12 mouse cellular contexts compared by ENCODE assay signal in genomic region chr5:97110133-97110532, GRCm38 (mm10). TPM values are rescaled to one million over a fixed set of nuclear protein-coding genes. Genes with fewer than 3 reads are reported as not detected.
A peak's percentile ranks its signal among the peaks of the same experiment; 100 is the strongest.
DNase-seq lines count a peak whose midpoint lies in the region; ATAC-seq and TF ChIP-seq lines count a peak whose summit lies in the region.
"Had no signal": no experiment of that assay in that cellular context is flagged by ENCODE, and none has a peak within 500 bp of the region (broad histone marks: within the 10 kb centered on the region; RNA-seq: fewer than 3 reads in every experiment).

No protein-coding gene starts in this region.

- H3K36me3 ChIP-seq in intestine, embryonic 15.5 days, result no peaks in the 10 kb centered on the region
- H3K36me3 ChIP-seq in intestine, postnatal 0 days (ENCODE audit: control insufficient read depth, insufficient read depth), result no peaks in the 10 kb centered on the region
- H3K36me3 ChIP-seq in forebrain, embryonic 11.5 days (ENCODE audit: control insufficient read depth, insufficient read depth, low read length), result no peaks in the 10 kb centered on the region
- peaks cover 12% of the 10 kb centered on the region; the same call in 1 of the 2 replicates for H3K36me3 ChIP-seq in limb, embryonic 13.5 days
- peaks cover 13% of the 10 kb centered on the region; the same call in 1 of the 2 replicates for H3K36me3 ChIP-seq in midbrain, embryonic 16.5 days (ENCODE audit: control insufficient read depth, insufficient read depth, low read length)

- 49% methylated on average over 2 of the region's 2 CpGs for WGBS in intestine, embryonic 15.5 days
- WGBS in intestine, postnatal 0 days, result 54% methylated on average over 2 of the region's 2 CpGs
- 32% methylated on average over 2 of the region's 2 CpGs for WGBS in forebrain, embryonic 11.5 days
- 31% methylated on average over 2 of the region's 2 CpGs for WGBS in limb, embryonic 13.5 days
- WGBS in midbrain, embryonic 16.5 days, result 21% methylated on average over 2 of the region's 2 CpGs

- no peaks in the 10 kb centered on the region; the same call in 1 of the 2 replicates for H3K4me1 ChIP-seq in intestine, embryonic 15.5 days (replicated peaks)
- H3K4me1 ChIP-seq in intestine, postnatal 0 days (replicated peaks; ENCODE audit: control insufficient read depth, insufficient read depth, low read length), result no peaks in the 10 kb centered on the region
- 0 out of 2 replicates have a peak, but pooled peaks cover 2% of the 10 kb centered on the region for H3K4me1 ChIP-seq in forebrain, embryonic 11.5 days (replicated peaks; ENCODE audit: control insufficient read depth, insufficient read depth, low read length)
- H3K4me1 ChIP-seq in limb, embryonic 13.5 days, result peaks cover 16% of the 10 kb centered on the region
- H3K4me1 ChIP-seq in midbrain, embryonic 16.5 days (ENCODE audit: control insufficient read depth, insufficient read depth, low read length), result peaks cover 26% of the 10 kb centered on the region

- H3K27me3 ChIP-seq in intestine, embryonic 15.5 days (replicated peaks), result no peaks in the 10 kb centered on the region
- no peaks in the 10 kb centered on the region for H3K27me3 ChIP-seq in intestine, postnatal 0 days (replicated peaks; ENCODE audit: control insufficient read depth, insufficient read depth, low read length)
- no peaks in the 10 kb centered on the region for H3K27me3 ChIP-seq in forebrain, embryonic 11.5 days (ENCODE audit: control insufficient read depth, insufficient read depth, low read length)
- no peaks in the 10 kb centered on the region for H3K27me3 ChIP-seq in limb, embryonic 13.5 days
- no peaks in the 10 kb centered on the region for H3K27me3 ChIP-seq in midbrain, embryonic 16.5 days (ENCODE audit: control insufficient read depth, insufficient read depth, low read depth, low read length)

- ATAC-seq in intestine, embryonic 15.5 days, result no peak
- ATAC-seq in intestine, postnatal 0 days, result no peak
- ATAC-seq in forebrain, embryonic 11.5 days (replicated peaks; ENCODE audit: low FRiP score), result no peak
- ATAC-seq in limb, embryonic 13.5 days (ENCODE audit: low FRiP score, low read depth), result no peak
- ATAC-seq in midbrain, embryonic 16.5 days, result no peak

- no peak overlapping the region for H3K9ac ChIP-seq in intestine, embryonic 15.5 days
- no peak overlapping the region for H3K9ac ChIP-seq in intestine, postnatal 0 days (ENCODE audit: low read depth, low read length)
- no peak overlapping the region for H3K9ac ChIP-seq in forebrain, embryonic 11.5 days (ENCODE audit: low read length)
- H3K9ac ChIP-seq in limb, embryonic 13.5 days, result no peak overlapping the region; the same call in 1 of the 2 replicates
- peak overlapping the region; percentile 87 for H3K9ac ChIP-seq in midbrain, embryonic 16.5 days (ENCODE audit: low read depth, low read length)

- H3K4me3 ChIP-seq in intestine, embryonic 15.5 days (replicated peaks), result no peak overlapping the region
- no peak overlapping the region for H3K4me3 ChIP-seq in intestine, postnatal 0 days (ENCODE audit: low read depth, low read length)
- peak overlapping the region; percentile 64; the same call in 1 of the 2 replicates for H3K4me3 ChIP-seq in forebrain, embryonic 11.5 days (ENCODE audit: low read depth, low read length)
- peak overlapping the region; percentile 71 for H3K4me3 ChIP-seq in limb, embryonic 13.5 days
- H3K4me3 ChIP-seq in midbrain, embryonic 16.5 days (ENCODE audit: low read depth, low read length), result peak overlapping the region; percentile 79

- no peak for DNase-seq in forebrain, embryonic 11.5 days (ENCODE audit: low spot score)
- DNase-seq in urinary bladder, postnatal 10 days (ENCODE audit: low spot score), result no peak
- DNase-seq in embryo, embryonic 9.5 days (ENCODE audit: extremely low spot score), result no peak
- no peak for DNase-seq in spleen, postnatal 10 days (ENCODE audit: low spot score in 2 of 2)
- DNase-seq: embryo, embryonic 11 days; gastrocnemius, postnatal 14 days; heart, postnatal 4 days; lung, postnatal 36 days had no signal

- H3K9me3 ChIP-seq in intestine, embryonic 15.5 days, result no peaks in the 10 kb centered on the region
- no peaks in the 10 kb centered on the region for H3K9me3 ChIP-seq in intestine, postnatal 0 days (ENCODE audit: control insufficient read depth)
- no peaks in the 10 kb centered on the region for H3K9me3 ChIP-seq in forebrain, embryonic 11.5 days (ENCODE audit: control insufficient read depth, low read length)
- no peaks in the 10 kb centered on the region for H3K9me3 ChIP-seq in limb, embryonic 13.5 days
- no peaks in the 10 kb centered on the region for H3K9me3 ChIP-seq in midbrain, embryonic 16.5 days (replicated peaks; ENCODE audit: control insufficient read depth, low read length, poor library complexity, severe bottlenecking)

- no peak overlapping the region for H3K27ac ChIP-seq in intestine, embryonic 15.5 days
- no peak overlapping the region for H3K27ac ChIP-seq in intestine, postnatal 0 days (ENCODE audit: low read depth, low read length)
- H3K27ac ChIP-seq in forebrain, embryonic 11.5 days (ENCODE audit: low read depth, low read length), result no peak overlapping the region
- no peak overlapping the region for H3K27ac ChIP-seq in limb, embryonic 13.5 days
- H3K27ac ChIP-seq in midbrain, embryonic 16.5 days (ENCODE audit: low read length), result no peak overlapping the region

- peak overlapping the region; percentile 85 for H3K4me2 ChIP-seq in intestine, embryonic 15.5 days (replicated peaks)
- H3K4me2 ChIP-seq in intestine, postnatal 0 days (replicated peaks; ENCODE audit: low read depth), result no peak overlapping the region
- peak overlapping the region; percentile 69; the same call in 1 of the 2 replicates for H3K4me2 ChIP-seq in forebrain, embryonic 11.5 days (ENCODE audit: low read depth, low read length, severe bottlenecking)
- peak overlapping the region; percentile 69 for H3K4me2 ChIP-seq in limb, embryonic 13.5 days (replicated peaks)
- peak overlapping the region; percentile 68 for H3K4me2 ChIP-seq in midbrain, embryonic 16.5 days (ENCODE audit: low read length)

- no peak for TF ChIP-seq CTCF in intestine, postnatal 0 days (IDR thresholded peaks at IDR 0.05; ENCODE audit: low read depth)

RNA-seq across cellular contexts. Expression of gene Paqr3, which starts 1.3 kb away (rescaled TPM):
- polyA plus RNA-seq in intestine, embryonic 15.5 days (2015; fragmentation: Nextera tagmentation; extraction: Ambion mirVana), result 2.3 and 2.4 TPM in 2 replicates
- 0.50 and 0.69 TPM in 2 replicates for polyA plus RNA-seq in intestine, postnatal 0 days (2015; fragmentation: Nextera tagmentation; extraction: Ambion mirVana)
- 12.3 and 14.0 TPM in 2 replicates for polyA plus RNA-seq in forebrain, embryonic 11.5 days (2014; fragmentation: Nextera tagmentation; extraction: Ambion mirVana)
- 5.9 and 6.0 TPM in 2 replicates for polyA plus RNA-seq in limb, embryonic 13.5 days (2015; fragmentation: Nextera tagmentation; extraction: Ambion mirVana)
- polyA plus RNA-seq in midbrain, embryonic 16.5 days (2015; fragmentation: Nextera tagmentation; extraction: Ambion mirVana), result 17.6 and 21.4 TPM in 2 replicates

Comparison
In these comparisons a context has a peak if more than half of its experiments do, and no peak if none do; other contexts are left out.
1. H3K4me3 ChIP-seq: peak in forebrain, embryonic 11.5 days (single experiment), limb, embryonic 13.5 days (single experiment) and midbrain, embryonic 16.5 days (single experiment); none in intestine, embryonic 15.5 days (single experiment) and intestine, postnatal 0 days (single experiment).